Mouse (Mus musculus) erythroblast, embryonic 14.5 days (primary cell): ENCODE data around the gene Tmco1.

Experiments used
- GATA1 ChIP-seq: IDR thresholded peaks from 2 replicates; pipeline ENCODE4 v1.6.1; 2012; ENCODE audit warnings: low read length, inconsistent platforms, mixed read lengths
- TAL1 ChIP-seq: IDR thresholded peaks from 3 replicates; pipeline ENCODE4 v1.6.1; 2012; ENCODE audit warnings: low read length, inconsistent platforms, mixed read lengths

GRCm38 (mm10) chr1:167336398-167336797 lies 28.2 kb downstream of the Tmco1 start:
- TF ChIP-seq GATA1, result no peak
- no peak for TF ChIP-seq TAL1
